9 mouse cellular contexts compared by ENCODE assay signal in the genomic region with DNA sequence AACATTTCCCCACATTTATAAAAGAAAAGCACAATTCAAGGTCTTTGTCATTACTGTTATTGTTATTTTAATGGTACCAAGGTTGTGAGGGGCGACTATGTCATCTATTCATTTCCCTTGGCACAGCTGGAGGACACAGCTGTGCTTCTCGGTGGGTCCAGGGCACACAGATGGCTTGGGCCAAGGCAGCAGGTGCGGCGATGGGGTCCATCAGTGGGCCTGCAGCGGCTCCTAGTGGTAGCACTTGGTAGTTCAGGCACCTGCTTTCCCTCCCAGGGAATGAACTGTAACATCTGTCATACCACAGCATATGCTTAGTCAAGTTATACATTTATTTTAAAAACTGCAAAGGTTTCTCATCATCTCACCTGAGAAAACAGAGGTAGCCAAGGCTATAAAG. TPM values are rescaled to one million over a fixed set of nuclear protein-coding genes. Genes with fewer than 3 reads are reported as not detected.
DNase-seq lines count a peak whose midpoint lies in the region; ATAC-seq lines count a peak whose summit lies in the region.
"Had no signal": no experiment of that assay in that cellular context is flagged by ENCODE, and none has a peak within 500 bp of the region (broad histone marks: within the 10 kb centered on the region; RNA-seq: fewer than 3 reads in every experiment).

No protein-coding gene starts in this region.

- H3K36me3 ChIP-seq in kidney, embryonic 15.5 days = no peaks in the 10 kb centered on the region
- H3K36me3 ChIP-seq: limb, embryonic 12.5 days had no signal

- no peak overlapping the region for H3K9ac ChIP-seq in kidney, embryonic 15.5 days
- H3K9ac ChIP-seq: limb, embryonic 12.5 days had no signal

- H3K4me3 ChIP-seq in kidney, embryonic 15.5 days (replicated peaks) = no peak overlapping the region
- H3K4me3 ChIP-seq: limb, embryonic 12.5 days had no signal

- H3K9me3 ChIP-seq in kidney, embryonic 15.5 days (replicated peaks) = no peaks in the 10 kb centered on the region
- H3K9me3 ChIP-seq: limb, embryonic 12.5 days had no signal

- peak; percentile 69 for DNase-seq in kidney, adult 18-20 months
- DNase-seq in cerebellum, adult 9-11 months = peak; percentile 12
- peak; percentile 39 to 71 for DNase-seq in frontal cortex, postnatal 14 days (ENCODE audit: low spot score in 2 of 2)
- peak; percentile 56 for DNase-seq in layer of hippocampus, adult 9-10 months (ENCODE audit: low spot score)
- peak; percentile 74 for DNase-seq in lung, postnatal 14 days
- DNase-seq in right cerebral cortex, adult 18-20 months = peak; percentile 64
- no peak for DNase-seq in adipocyte (ENCODE audit: low spot score)

- WGBS in kidney, embryonic 15.5 days = 1% methylated on average over 5 of the region's 5 CpGs

- no peak; the same call in 1 of the 2 replicates for ATAC-seq in kidney, embryonic 15.5 days (replicated peaks; ENCODE audit: low FRiP score)

- H3K4me2 ChIP-seq in kidney, embryonic 15.5 days = no peak overlapping the region
- H3K4me2 ChIP-seq: limb, embryonic 12.5 days had no signal

- H3K27me3 ChIP-seq in kidney, embryonic 15.5 days = peaks cover 93% of the 10 kb centered on the region

- H3K4me1 ChIP-seq in kidney, embryonic 15.5 days = no peaks in the 10 kb centered on the region

- H3K27ac ChIP-seq in kidney, embryonic 15.5 days = no peak overlapping the region
- H3K27ac ChIP-seq: limb, embryonic 12.5 days had no signal

RNA-seq across cellular contexts. Expression of a gene that starts 7.0 kb away (rescaled TPM):
- polyA plus RNA-seq in kidney, embryonic 15.5 days (2015; fragmentation: Nextera tagmentation; extraction: Ambion mirVana) = 0.30 and 0.58 TPM in 2 replicates
